Mouse (Mus musculus): ENCODE measurements around the gene Pdgfra. TPM values are rescaled to one million over a fixed set of nuclear protein-coding genes. Genes with fewer than 3 reads are reported as not detected.

The Pdgfra gene
- total RNA-seq, 2 experiments from 2014 or later = 37.0 to 40.1 TPM

DNA sequence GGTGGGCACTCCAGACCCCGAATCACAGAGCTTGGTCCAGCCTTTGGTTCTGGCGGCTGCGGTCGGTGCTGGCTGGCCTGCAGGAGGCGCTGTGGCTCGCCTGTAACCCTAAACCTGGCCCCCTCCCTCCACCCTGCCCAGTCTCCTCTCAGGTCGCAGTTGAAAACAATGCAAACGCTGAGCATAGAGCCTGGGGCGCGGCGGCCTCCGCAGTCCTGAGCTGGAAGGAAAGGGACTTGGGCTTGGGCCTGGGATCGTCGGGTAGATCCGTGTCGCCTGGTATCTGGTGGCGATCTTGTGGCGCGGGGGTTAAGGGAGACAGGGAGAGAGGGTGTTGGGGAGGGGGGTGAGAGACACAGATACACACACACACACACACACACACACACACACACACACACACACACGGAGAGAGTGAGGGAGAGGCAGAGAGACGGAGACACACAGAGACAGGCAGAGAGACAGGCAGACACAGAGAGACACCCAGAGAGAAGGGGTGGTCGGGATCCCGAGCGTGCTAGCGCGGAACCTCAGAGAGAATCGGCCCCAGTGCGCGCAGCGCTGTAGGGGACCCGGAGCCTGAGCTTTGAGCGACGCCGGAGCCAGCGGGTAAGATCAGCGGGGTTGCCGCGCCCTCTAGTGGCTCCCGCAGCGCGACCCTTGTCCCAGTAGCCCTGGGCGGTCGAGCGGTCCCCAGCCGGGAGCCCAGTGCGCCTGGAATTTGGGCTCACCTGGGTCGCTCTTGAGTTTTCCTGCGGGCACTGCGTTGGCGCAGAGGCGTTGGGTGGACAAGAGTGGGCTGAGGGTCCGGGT, 3.9 kb downstream of the Pdgfra start:
- peak; percentile 72 to 74 for DNase-seq

GRCm38 (mm10) chr5:75156554-75157036, 4.5 kb downstream of the Pdgfra start:
- DNase-seq = no peak

DNA sequence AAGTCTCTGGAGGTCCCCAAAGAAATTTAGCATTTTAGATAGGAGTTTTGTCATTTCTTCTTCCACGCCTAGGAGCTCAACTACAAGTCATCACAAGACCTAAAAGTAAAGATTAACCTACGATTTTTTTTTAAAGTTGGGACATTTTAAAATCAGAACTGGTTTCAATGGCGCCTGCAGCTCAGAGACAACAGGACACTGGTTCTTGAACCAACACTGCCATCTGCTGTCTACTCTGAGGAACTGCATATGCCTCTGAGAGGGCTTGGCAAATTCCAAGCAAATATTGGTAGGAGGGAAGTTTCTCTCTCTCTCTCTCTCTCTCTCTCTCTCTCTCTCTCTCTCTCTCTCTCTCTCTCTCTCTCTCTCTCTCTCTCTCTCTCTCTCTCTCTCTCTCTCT, 4.9 kb downstream of the Pdgfra start:
- peak in 1 of 2 experiments; percentile 45 for DNase-seq

DNA sequence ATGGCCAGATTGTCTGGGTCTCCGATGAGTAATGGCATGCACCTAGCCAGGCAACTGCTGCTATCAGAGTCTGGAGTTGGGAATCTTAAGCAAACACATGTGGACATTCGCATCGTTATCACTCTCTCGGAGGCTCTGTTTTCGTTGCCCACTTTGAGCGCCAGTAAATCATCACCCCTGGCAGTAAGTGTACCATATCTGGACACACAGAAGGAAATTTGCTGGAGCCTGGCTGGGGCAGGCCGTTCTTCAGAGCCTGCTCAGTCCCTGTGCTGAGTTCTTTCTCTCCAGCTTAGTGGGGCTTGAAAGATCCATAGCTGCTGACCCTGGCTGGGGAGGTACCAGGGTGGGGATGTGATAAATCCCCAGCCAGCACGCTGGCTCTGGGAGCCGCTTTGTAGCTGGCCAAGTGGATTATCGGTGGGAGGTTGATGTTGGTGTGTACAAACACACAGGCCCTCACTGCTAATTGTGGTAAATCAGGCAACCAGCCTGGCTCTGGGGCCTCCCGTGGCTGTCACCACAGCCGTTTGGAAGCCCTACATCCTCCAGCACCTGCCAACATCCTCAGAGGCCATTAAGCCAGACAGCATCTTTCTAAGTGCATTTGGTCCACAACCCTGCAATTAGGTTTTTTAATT, 8.6 kb downstream of the Pdgfra start:
- no peak for DNase-seq

DNA sequence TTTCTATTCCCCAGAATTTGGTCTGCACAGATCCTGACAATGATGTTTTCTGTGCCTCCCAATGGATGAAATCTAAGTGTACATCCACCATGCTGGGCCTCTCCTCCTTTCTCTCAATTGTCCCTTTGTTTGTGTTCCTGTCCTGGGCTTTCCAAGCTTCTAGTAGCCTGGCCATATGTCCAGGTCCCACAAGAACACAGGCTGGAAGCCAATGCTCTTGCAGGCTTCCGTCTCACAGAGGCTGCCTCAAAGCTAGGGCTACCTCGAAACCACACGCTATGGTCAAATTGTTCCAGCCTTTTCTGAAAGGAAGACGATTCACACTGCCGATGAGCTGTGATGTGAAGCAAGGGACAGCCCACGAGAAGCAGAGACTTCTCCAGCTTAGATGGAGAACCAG, 9.5 kb downstream of the Pdgfra start:
- no peak for DNase-seq

DNA sequence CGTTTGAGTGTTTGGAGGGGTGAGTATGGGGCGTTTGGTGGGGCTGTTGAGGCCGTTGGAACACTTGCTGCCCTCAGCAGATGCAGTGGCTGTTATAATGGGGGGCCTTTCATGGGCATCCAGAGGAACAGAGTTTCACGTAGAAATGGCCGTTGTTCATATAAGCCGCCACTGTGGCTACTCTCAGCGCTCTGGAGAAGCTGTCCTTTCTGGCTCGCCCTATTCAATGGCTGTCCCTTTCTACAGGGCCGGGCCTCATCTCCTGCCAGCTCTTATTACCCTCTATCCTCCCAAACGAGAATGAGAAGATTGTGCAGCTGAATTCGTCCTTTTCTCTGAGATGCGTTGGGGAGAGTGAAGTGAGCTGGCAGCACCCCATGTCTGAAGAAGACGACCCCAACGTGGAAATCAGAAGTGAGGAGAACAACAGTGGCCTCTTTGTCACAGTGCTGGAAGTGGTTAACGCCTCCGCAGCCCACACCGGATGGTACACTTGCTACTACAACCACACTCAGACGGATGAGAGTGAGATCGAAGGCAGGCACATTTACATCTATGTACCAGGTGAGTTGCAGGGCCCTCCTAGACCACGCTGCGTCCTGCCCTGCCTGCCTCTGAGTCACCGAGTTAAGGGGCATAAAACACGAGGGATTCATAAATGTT, 11.3 kb downstream of the Pdgfra start:
- no peak for DNase-seq

DNA sequence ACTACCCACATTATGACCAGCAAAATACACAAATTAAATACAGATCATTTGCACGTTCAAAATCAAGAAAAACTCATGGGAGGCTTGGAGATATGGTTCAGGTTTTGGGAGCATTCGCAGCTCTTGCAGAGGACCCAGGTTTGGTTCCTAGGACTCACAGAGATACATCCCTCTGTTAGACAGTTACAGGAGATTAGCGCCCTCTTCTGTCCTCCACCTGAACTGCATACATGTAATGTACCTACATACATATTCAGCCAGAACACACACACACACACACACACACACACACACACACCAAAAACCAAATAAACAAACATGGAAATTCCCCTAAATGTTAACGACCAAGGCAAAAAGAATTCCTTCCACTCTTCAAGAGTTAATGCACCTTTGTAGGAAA, 12.6 kb downstream of the Pdgfra start:
- no peak for DNase-seq

- no peak for DNase-seq
These were observed 17.7 kb downstream of the Pdgfra start for GRCm38 (mm10) chr5:75169837-75170236.

DNA sequence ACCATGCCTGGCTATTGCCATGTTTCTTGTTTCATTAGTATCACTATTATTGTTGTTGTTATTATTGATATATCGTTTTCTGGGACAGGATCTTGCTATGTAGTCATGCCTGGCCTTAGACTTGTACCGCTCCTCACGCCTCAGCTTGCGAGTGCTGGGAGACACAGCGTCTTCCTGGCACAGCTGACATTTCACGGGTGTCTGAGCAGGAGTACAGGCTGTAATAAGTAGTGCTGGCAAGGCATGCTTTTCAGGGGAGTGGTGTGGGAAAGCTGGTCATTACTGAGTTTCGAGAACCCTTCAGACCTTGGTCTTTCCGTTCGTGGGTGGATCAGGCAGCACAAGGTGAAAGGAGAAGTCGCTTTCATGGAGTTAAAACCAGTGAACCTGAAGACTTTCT, 19.8 kb downstream of the Pdgfra start:
- DNase-seq = no peak

- no peak for DNase-seq
These were observed 27.2 kb downstream of the Pdgfra start for GRCm38 (mm10) chr5:75179249-75179648.

DNA sequence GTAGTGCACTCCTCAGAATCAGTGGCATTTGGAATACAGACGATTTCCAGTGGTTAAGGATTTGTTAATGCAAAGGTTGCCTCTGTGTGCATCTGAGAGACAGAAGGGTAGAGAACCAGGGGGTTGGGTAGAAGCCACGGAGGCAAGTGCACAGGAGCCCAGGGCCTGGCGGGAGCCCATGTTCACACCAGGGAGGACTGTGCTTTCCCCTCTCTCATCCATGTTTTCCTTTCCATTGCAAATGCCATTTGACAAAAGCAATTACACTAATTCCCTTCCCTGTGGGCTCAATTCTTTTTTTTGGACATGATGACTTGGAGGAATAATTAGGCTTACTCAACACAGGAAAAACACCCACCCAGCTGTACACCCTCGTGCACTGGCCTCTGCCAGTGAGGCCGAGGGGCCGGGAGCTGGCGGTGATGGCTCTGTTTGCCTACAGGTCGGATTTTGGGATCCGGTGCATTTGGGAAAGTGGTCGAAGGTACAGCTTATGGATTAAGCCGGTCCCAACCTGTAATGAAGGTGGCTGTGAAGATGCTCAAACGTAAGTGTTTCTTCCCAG, 27.7 kb downstream of the Pdgfra start:
- no peak for DNase-seq

GRCm38 (mm10) chr5:75183653-75184052, 31.6 kb downstream of the Pdgfra start:
- DNase-seq = no peak

DNA sequence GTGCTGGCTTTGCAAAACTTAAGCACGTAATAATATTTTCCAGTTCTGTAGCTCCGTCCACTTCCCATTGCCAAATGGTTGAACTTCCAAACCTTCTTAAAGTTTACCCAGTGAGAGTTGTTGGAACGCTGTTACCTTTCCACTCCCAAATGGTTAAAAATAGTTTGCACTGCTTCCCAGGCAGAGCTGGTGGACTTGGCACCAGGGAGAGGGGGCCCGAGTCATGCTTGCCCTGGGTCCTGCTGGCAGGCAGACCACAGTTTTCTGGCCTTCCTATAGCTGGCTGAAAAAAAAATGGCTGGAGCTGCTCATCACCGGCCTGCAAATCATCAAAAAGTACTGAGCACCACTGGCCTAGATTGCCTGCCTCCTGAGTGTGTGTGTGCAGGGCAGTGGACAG, 32.0 kb downstream of the Pdgfra start:
- DNase-seq = no peak

GRCm38 (mm10) chr5:75184693-75185235, 32.7 kb downstream of the Pdgfra start:
- no peak for DNase-seq

DNA sequence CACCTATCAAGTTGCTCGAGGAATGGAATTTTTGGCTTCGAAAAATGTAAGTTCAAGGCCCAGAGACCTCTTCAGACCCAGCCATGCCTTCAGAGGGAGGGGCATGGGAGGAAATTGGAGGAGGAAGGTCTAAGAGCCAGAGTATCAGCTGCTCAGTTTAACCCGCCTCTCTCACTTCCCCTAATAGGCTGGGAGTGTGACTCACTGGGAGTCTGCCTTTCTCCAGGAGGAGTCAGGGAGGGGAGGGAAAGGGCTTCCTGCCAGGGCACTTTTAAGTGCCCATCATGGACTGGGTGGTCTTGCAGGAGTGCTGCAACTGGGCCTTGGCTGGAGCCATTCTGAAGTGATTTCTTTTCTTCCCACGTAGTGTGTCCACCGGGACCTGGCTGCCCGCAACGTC, 33.5 kb downstream of the Pdgfra start:
- no peak for DNase-seq

DNA sequence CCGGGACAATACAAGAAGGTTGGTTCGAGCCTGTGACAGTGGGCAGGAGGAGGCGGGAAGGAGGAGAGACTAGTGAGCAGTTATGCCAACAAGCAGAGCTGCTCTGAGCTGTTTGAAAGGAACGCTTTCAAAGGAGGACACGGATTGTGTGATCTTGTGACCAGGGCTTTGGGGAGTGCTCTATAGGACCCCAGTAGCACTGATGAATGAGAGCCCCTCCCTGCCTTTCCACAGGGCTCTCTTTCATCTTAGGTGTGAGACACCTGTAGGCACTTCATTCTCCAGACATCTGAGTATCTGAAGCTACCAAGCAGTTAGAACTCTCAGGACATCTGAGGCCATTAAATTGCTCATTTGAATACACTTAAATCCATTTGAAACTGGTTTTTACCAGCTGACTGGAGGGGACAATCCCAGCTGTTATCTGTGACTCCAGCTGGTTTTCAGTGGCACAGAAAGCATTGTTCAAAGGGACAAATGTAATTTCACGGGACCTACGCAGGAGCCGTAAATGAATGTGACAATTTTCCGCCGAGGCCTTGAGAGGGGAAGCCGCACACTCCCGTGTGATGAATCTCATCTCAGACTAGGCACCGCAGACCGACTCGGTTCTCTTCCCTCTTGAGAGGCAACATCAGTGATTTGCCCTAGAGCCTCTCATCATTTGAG, 37.4 kb downstream of the Pdgfra start:
- DNase-seq = no peak

DNA sequence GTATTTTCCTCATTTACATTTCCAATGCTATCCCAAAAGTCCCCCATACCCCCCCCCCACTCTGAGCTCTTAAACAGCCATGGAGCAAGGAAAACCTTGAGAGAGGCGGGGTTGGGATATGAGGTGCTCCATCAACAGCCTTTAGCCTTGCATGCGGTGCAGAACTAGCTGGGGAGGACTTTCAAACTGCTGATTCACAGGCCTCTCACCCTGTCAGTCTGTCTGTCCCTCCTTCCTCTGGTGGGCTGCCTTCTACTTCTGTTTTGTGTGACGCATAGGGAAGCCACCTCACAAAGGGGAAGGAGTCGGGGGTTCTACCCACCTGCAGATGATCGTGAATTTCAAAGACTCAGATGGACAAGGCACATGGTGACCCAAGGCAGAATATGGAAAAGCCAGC, 41.0 kb downstream of the Pdgfra start:
- no peak for DNase-seq

GRCm38 (mm10) chr5:75198413-75198812, 46.3 kb downstream of the Pdgfra start:
- DNase-seq = no peak

GRCm38 (mm10) chr5:75199698-75200365, 47.7 kb downstream of the Pdgfra start:
- DNase-seq = peak in 1 of 2 experiments; percentile 38

DNA sequence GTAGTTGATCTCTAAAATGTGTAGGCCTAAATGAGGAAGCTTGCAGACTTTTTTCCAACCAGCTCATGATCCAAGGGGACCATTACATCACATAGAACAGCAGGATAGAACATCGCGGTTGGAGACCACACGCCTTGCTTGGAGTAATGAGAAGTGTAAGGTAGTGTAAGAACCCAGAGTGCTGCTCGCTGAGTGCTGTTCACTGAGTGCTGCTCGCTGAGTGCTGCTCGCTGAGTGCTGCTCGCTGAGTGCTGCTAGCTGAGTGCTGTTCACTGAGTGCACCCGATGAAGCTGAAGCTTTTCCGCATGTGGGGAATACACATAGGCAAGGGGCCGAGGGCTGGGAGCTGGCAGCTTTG, 48.3 kb downstream of the Pdgfra start:
- no peak for DNase-seq

DNA sequence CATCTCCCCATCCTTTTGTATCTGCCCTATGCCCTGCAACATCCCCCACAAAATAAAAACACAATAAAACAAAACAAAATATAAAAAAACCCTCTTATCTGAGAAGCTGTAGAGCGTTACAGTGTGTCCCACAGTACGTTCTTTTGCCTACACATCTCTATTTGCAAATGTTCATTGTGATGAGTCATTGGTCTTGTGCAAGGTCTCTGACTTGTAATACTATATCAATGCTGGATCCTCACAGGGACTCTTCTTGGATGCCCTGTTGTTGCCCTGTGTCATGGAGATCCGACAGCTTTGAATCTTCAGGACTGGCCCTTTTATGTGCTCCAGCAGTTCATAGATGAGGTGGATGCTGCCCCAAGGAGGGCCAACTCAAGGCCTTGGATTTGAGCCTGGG, 55.8 kb downstream of the Pdgfra start:
- no peak for DNase-seq

- DNase-seq = no peak
These were observed 57.9 kb downstream of the Pdgfra start for GRCm38 (mm10) chr5:75209966-75210365.
